Mouse (Mus musculus) kidney, postnatal 4 days (tissue): Measurements from ENCODE around the gene Lmbr1l.

ENCODE experiments used
- DNase-seq, 2 experiments: peaks; one replicate each; pipeline ENCODE4 v3.0.0; 2021; ENCODE audit warnings: mixed read lengths in 2 of 2

The Lmbr1l gene

GRCm38 (mm10) chr15:98894746-98895634, 23.0 kb downstream of the Lmbr1l start:
- peak in 1 of 2 experiments; percentile 24 for DNase-seq

- DNase-seq, result peak; percentile 57 to 73
Observed at GRCm38 (mm10) chr15:98893940-98894745, 23.9 kb downstream of the Lmbr1l start, which contains the start of gene Rhebl1. TSS of gene Rhebl1 (minus strand) at chr15:98894540.

GRCm38 (mm10) chr15:98893036-98893435, 25.0 kb downstream of the Lmbr1l start:
- no peak for DNase-seq

- peak; percentile 61 to 78 for DNase-seq
Observed at GRCm38 (mm10) chr15:98891907-98892606, 26.0 kb downstream of the Lmbr1l start.

- peak in 1 of 2 experiments; percentile 37 for DNase-seq
Observed at GRCm38 (mm10) chr15:98891198-98891742, 26.8 kb downstream of the Lmbr1l start.

GRCm38 (mm10) chr15:98887526-98887925, 30.5 kb downstream of the Lmbr1l start:
- DNase-seq, result no peak

GRCm38 (mm10) chr15:98886667-98887387, 31.2 kb downstream of the Lmbr1l start:
- DNase-seq, result no peak

- no peak for DNase-seq
Observed at GRCm38 (mm10) chr15:98884106-98884505, 33.9 kb downstream of the Lmbr1l start.

GRCm38 (mm10) chr15:98883661-98884060, 34.4 kb downstream of the Lmbr1l start:
- no peak for DNase-seq

- no peak for DNase-seq
Observed at GRCm38 (mm10) chr15:98881656-98882008, 36.4 kb downstream of the Lmbr1l start.

- DNase-seq, result peak; percentile 91 to 95
Observed at GRCm38 (mm10) chr15:98880978-98881655, 36.9 kb downstream of the Lmbr1l start.

- DNase-seq, result peak; percentile 52 to 71
Observed at GRCm38 (mm10) chr15:98877331-98877730, 40.7 kb downstream of the Lmbr1l start.

GRCm38 (mm10) chr15:98871916-98872888, 45.8 kb downstream of the Lmbr1l start:
- peak; percentile 94 to 97 for DNase-seq

- peak; percentile 61 to 75 for DNase-seq
Observed at GRCm38 (mm10) chr15:98871070-98871915, 46.7 kb downstream of the Lmbr1l start, which contains the start of gene Kmt2d. TSS of gene Kmt2d (minus strand) at chr15:98871204.

- peak; percentile 50 to 66 for DNase-seq
Observed at GRCm38 (mm10) chr15:98870179-98871069, 47.6 kb downstream of the Lmbr1l start.

- DNase-seq, result peak; percentile 20 to 40
Observed at GRCm38 (mm10) chr15:98869342-98870178, 48.5 kb downstream of the Lmbr1l start.
